Mouse (Mus musculus): ENCODE results near the gene Lnp1. TPM values are rescaled to one million over a fixed set of nuclear protein-coding genes. Genes with fewer than 3 reads are reported as not detected.
"Not testable (repeated sequence)": the region's sequence is repeated elsewhere in the genome, so short reads cannot be mapped to it uniquely, and the experiment has no call there.

Lnp1 gene
- total RNA-seq (2015) (not detected in 2 replicates), total RNA-seq (2017) (not detected in 2 replicates)

GRCm38 (mm10) chr16:56928023-56928422 is at the start of gene Lnp1:
Gene Lnp1, minus strand, starts transcription at chr16:56928061.
- ATAC-seq (ENCODE audit: poor library complexity, severe bottlenecking): no peak

- ATAC-seq (ENCODE audit: poor library complexity, severe bottlenecking): no peak
Measured at GRCm38 (mm10) chr16:56974646-56975045, 46.8 kb upstream of the Lnp1 start.

GRCm38 (mm10) chr16:56958311-56958710 is 30.4 kb upstream of the Lnp1 start:
- not testable (repeated sequence) for ATAC-seq (ENCODE audit: poor library complexity, severe bottlenecking)

- no peak for ATAC-seq (ENCODE audit: poor library complexity, severe bottlenecking)
Measured at GRCm38 (mm10) chr16:56949085-56949484, 21.2 kb upstream of the Lnp1 start.

- no peak for ATAC-seq (ENCODE audit: poor library complexity, severe bottlenecking)
Measured at GRCm38 (mm10) chr16:56942341-56942740, 14.5 kb upstream of the Lnp1 start.

- peak; percentile 38; the same call in 1 of the 2 replicates for ATAC-seq (ENCODE audit: poor library complexity, severe bottlenecking)
Measured at GRCm38 (mm10) chr16:56920102-56920657, 7.7 kb downstream of the Lnp1 start.

GRCm38 (mm10) chr16:56917230-56917629 is 10.6 kb downstream of the Lnp1 start:
- ATAC-seq (ENCODE audit: poor library complexity, severe bottlenecking): no peak

GRCm38 (mm10) chr16:56908986-56909385 is 18.9 kb downstream of the Lnp1 start:
- ATAC-seq (ENCODE audit: poor library complexity, severe bottlenecking): no peak

- not testable (repeated sequence) for ATAC-seq (ENCODE audit: poor library complexity, severe bottlenecking)
Measured at GRCm38 (mm10) chr16:56902206-56902605, 25.7 kb downstream of the Lnp1 start.

- ATAC-seq (ENCODE audit: poor library complexity, severe bottlenecking): no peak
Measured at GRCm38 (mm10) chr16:56891583-56891982, 36.3 kb downstream of the Lnp1 start.

GRCm38 (mm10) chr16:56886616-56887116 is 41.2 kb downstream of the Lnp1 start:
- no peak for ATAC-seq (ENCODE audit: poor library complexity, severe bottlenecking)

GRCm38 (mm10) chr16:56885824-56886615 is 41.8 kb downstream of the Lnp1 start, which contains the start of gene Tmem45a:
Gene Tmem45a, minus strand, starts transcription at chr16:56886166.
- no peak for ATAC-seq (ENCODE audit: poor library complexity, severe bottlenecking)

GRCm38 (mm10) chr16:56884811-56885210 is 43.0 kb downstream of the Lnp1 start:
- ATAC-seq (ENCODE audit: poor library complexity, severe bottlenecking): no peak

- no peak for ATAC-seq (ENCODE audit: poor library complexity, severe bottlenecking)
Measured at GRCm38 (mm10) chr16:56873410-56873809, 54.5 kb downstream of the Lnp1 start.

- ATAC-seq (ENCODE audit: poor library complexity, severe bottlenecking): no peak
Measured at GRCm38 (mm10) chr16:56870458-56870857, 57.4 kb downstream of the Lnp1 start.

GRCm38 (mm10) chr16:56868361-56868760 is 59.5 kb downstream of the Lnp1 start:
- no peak for ATAC-seq (ENCODE audit: poor library complexity, severe bottlenecking)

- ATAC-seq (ENCODE audit: poor library complexity, severe bottlenecking): no peak
Measured at GRCm38 (mm10) chr16:56867591-56867990, 60.3 kb downstream of the Lnp1 start.

Other genes with a start within 250 kb of the Lnp1 start
- gene Tfg, start 210.6 kb downstream of the Lnp1 start, total RNA-seq (2015): 128 and 136 TPM in 2 replicates
- gene Tfg, start 210.6 kb downstream of the Lnp1 start, total RNA-seq (2017): 42.9 and 51.8 TPM in 2 replicates
- 0.66 and 2.0 TPM in 2 replicates for gene Adgrg7, start 132.2 kb downstream of the Lnp1 start, total RNA-seq (2015)
- 2.0 and 3.8 TPM in 2 replicates for gene Adgrg7, start 132.2 kb downstream of the Lnp1 start, total RNA-seq (2017)
- gene Tmem45a, start 41.9 kb downstream of the Lnp1 start, total RNA-seq (2015): 0.09 TPM in 1 of 2 replicates, not detected in the other
- 0.04 TPM in 1 of 2 replicates, not detected in the other for gene Tmem45a, start 41.9 kb downstream of the Lnp1 start, total RNA-seq (2017)
- 2.8 and 5.6 TPM in 2 replicates for gene Tmem45a2, start 143.3 kb upstream of the Lnp1 start, total RNA-seq (2015)
- gene Tmem45a2, start 143.3 kb upstream of the Lnp1 start, total RNA-seq (2017): 1.1 TPM in 2 replicates
- 32.9 and 33.7 TPM in 2 replicates for gene Tomm70a, start 193.6 kb upstream of the Lnp1 start, total RNA-seq (2015)
- gene Tomm70a, start 193.6 kb upstream of the Lnp1 start, total RNA-seq (2017): 27.1 and 32.0 TPM in 2 replicates
- 17.1 and 17.6 TPM in 2 replicates for gene Nit2, start 239.3 kb upstream of the Lnp1 start, total RNA-seq (2015)
- 11.5 and 13.3 TPM in 2 replicates for gene Nit2, start 239.3 kb upstream of the Lnp1 start, total RNA-seq (2017)

Measured in megakaryocyte, adult 5-6 weeks (primary cell).